Mouse (Mus musculus) kidney, embryonic 16.5 days (tissue): ENCODE data around the gene Vmn2r20. TPM values are rescaled to one million over a fixed set of nuclear protein-coding genes. Genes with fewer than 3 reads are reported as not detected.
"Not testable (repeated sequence)": the region's sequence is repeated elsewhere in the genome, so short reads cannot be mapped to it uniquely, and the experiment has no call there.

Source experiments
- ATAC-seq: fragments of 200-750 bp; cut with Nextera tagmentation; 2 replicates; pipeline ENCODE4 v1.8.0; 2017; ENCODE audit warnings: moderate TSS enrichment; ENCODE audit not compliant: low FRiP score, low TSS enrichment
- H3K27ac ChIP-seq: fragments of 300-500 bp; sonication (generic); 2 replicates; pipeline ENCODE4 v1.5.1; 2014; ENCODE audit warnings: low read length
- H3K27me3 ChIP-seq: fragments of 300-500 bp; sonication (generic); 2 replicates; pipeline ENCODE4 v1.6.1; 2014; ENCODE audit warnings: low read length, control low read depth, mixed read lengths; ENCODE audit not compliant: insufficient read depth
- H3K36me3 ChIP-seq: fragments of 300-500 bp; sonication (generic); 2 replicates; pipeline ENCODE4 v1.6.1; 2014; ENCODE audit warnings: low read length, control low read depth, mixed read lengths; ENCODE audit not compliant: insufficient read depth
- H3K4me1 ChIP-seq: fragments of 300-500 bp; sonication (generic); 2 replicates; pipeline ENCODE4 v1.6.1; 2014; ENCODE audit warnings: low read length, control low read depth, mixed read lengths; ENCODE audit not compliant: insufficient read depth
- H3K4me2 ChIP-seq: fragments of 300-500 bp; sonication (generic); replicated peaks from 2 replicates; pipeline ENCODE4 v1.6.1; 2014; ENCODE audit warnings: low read depth, low read length
- H3K4me3 ChIP-seq: fragments of 300-500 bp; sonication (generic); 2 replicates; pipeline ENCODE4 v1.5.1; 2014; ENCODE audit warnings: mild to moderate bottlenecking, low read length
- H3K9ac ChIP-seq: fragments of 300-500 bp; sonication (generic); replicated peaks from 2 replicates; pipeline ENCODE4 v1.6.1; 2014; ENCODE audit warnings: low read length
- H3K9me3 ChIP-seq: fragments of 300-500 bp; sonication (generic); 2 replicates; pipeline ENCODE4 v1.6.1; 2016; ENCODE audit warnings: low read length, control low read depth
- WGBS: fragments of 180-500 bp; shearing (Covaris S2); extraction: QIAGEN DNeasy Blood & Tissue Kit; methylation state at CpG from one replicate; pipeline ENCODE4 v1.1.7; 2014; 5-methylcytosine and 5-hydroxymethylcytosine counted together
- polyA plus RNA-seq: library from polyadenylated mRNA; unstranded; fragments of >200 nt; fragmentation: Nextera tagmentation; extraction: Ambion mirVana; gene quantifications from 2 replicates; pipeline ENCODE4 v1.2.1, GENCODE M21; 2015

Vmn2r20 gene
- polyA plus RNA-seq = not detected in 2 replicates

GRCm38 (mm10) chr6:123418016-123418415, at the start of gene Vmn2r20:
Gene Vmn2r20, minus strand, starts transcription at chr6:123418116.
- not testable (repeated sequence) for H3K36me3 ChIP-seq, H3K4me3 ChIP-seq, H3K27me3 ChIP-seq, H3K27ac ChIP-seq, H3K9me3 ChIP-seq, H3K4me1 ChIP-seq, H3K4me2 ChIP-seq, ATAC-seq, H3K9ac ChIP-seq
- WGBS = no CpG with 5 or more reads among the region's 4 CpGs

- H3K4me1 ChIP-seq = not testable (repeated sequence)
Observed at GRCm38 (mm10) chr6:123424413-123424812, 6.5 kb upstream of the Vmn2r20 start.

GRCm38 (mm10) chr6:123406918-123407665, 10.8 kb downstream of the Vmn2r20 start:
- H3K4me2 ChIP-seq, H3K36me3 ChIP-seq, H3K4me3 ChIP-seq, H3K4me1 ChIP-seq, H3K27me3 ChIP-seq, H3K9ac ChIP-seq, ATAC-seq, H3K27ac ChIP-seq, H3K9me3 ChIP-seq: not testable (repeated sequence)
- no CpG with 5 or more reads among the region's 8 CpGs for WGBS

More at GRCm38 (mm10) chr6:123424413-123424812, 6.5 kb upstream of the Vmn2r20 start:
- H3K4me3 ChIP-seq, ATAC-seq, H3K27me3 ChIP-seq, H3K4me2 ChIP-seq, H3K9ac ChIP-seq, H3K36me3 ChIP-seq, H3K27ac ChIP-seq, H3K9me3 ChIP-seq: not testable (repeated sequence)
- whole genome bisulfite sequencing = no CpG with 5 or more reads among the region's 1 CpGs

- not testable (repeated sequence) for H3K27ac ChIP-seq, H3K4me1 ChIP-seq, H3K4me3 ChIP-seq, H3K9ac ChIP-seq, H3K27me3 ChIP-seq, H3K4me2 ChIP-seq, H3K36me3 ChIP-seq, H3K9me3 ChIP-seq, ATAC-seq
Observed at GRCm38 (mm10) chr6:123388824-123389223, 29.1 kb downstream of the Vmn2r20 start.

GRCm38 (mm10) chr6:123346141-123346540, 71.8 kb downstream of the Vmn2r20 start:
- H3K4me2 ChIP-seq = no peak overlapping the region
- H3K9ac ChIP-seq = no peak overlapping the region
- H3K9me3 ChIP-seq = no peaks in the 10 kb centered on the region
- H3K36me3 ChIP-seq = no peaks in the 10 kb centered on the region
- no peaks in the 10 kb centered on the region for H3K4me1 ChIP-seq
- no peak overlapping the region for H3K27ac ChIP-seq
- no peak overlapping the region for H3K4me3 ChIP-seq
- 95% methylated on average over 1 of the region's 1 CpGs for WGBS
- no peak for ATAC-seq
- no peaks in the 10 kb centered on the region for H3K27me3 ChIP-seq

- ATAC-seq = peak; percentile 35; the same call in 1 of the 2 replicates
- H3K4me2 ChIP-seq = no peak overlapping the region
Observed at GRCm38 (mm10) chr6:123340093-123340492, 77.8 kb downstream of the Vmn2r20 start.

GRCm38 (mm10) chr6:123332503-123332902, 85.4 kb downstream of the Vmn2r20 start:
- 52% methylated on average over 2 of the region's 2 CpGs for WGBS
- ATAC-seq = no peak
- Histone ChIP-seq H3K9me3 (0 out of 2 replicates have a peak, but pooled peaks cover 3% of the 10 kb centered on the region), H3K27ac (no peak overlapping the region), H3K9ac (no peak overlapping the region), H3K4me1 (no peaks in the 10 kb centered on the region), H3K27me3 (no peaks in the 10 kb centered on the region), H3K4me3 (no peak overlapping the region), H3K36me3 (no peaks in the 10 kb centered on the region), H3K4me2 (no peak overlapping the region)

More at GRCm38 (mm10) chr6:123340093-123340492, 77.8 kb downstream of the Vmn2r20 start:
- Histone ChIP-seq H3K36me3 (no peaks in the 10 kb centered on the region), H3K9me3 (no peaks in the 10 kb centered on the region), H3K9ac (no peak overlapping the region), H3K27me3 (no peaks in the 10 kb centered on the region), H3K27ac (no peak overlapping the region), H3K4me3 (no peak overlapping the region), H3K4me1 (no peaks in the 10 kb centered on the region)

Other genes with a start within 250 kb of the Vmn2r20 start
- gene Clec4b2, start 245.2 kb downstream of the Vmn2r20 start, polyA plus RNA-seq = not detected in 2 replicates
- 2.0 and 3.7 TPM in 2 replicates for gene Clec4n, start 188.3 kb downstream of the Vmn2r20 start, polyA plus RNA-seq
- 0.13 TPM in 1 of 2 replicates, not detected in the other for gene Clec4d, start 156.0 kb downstream of the Vmn2r20 start, polyA plus RNA-seq
- 0.06 and 0.19 TPM in 2 replicates for gene Clec4e, start 128.2 kb downstream of the Vmn2r20 start, polyA plus RNA-seq
- gene Vmn2r19, start 109.8 kb downstream of the Vmn2r20 start, polyA plus RNA-seq = not detected in 2 replicates
- not detected in 2 replicates for gene Vmn2r21, start 115.3 kb upstream of the Vmn2r20 start, polyA plus RNA-seq
- not detected in 2 replicates for gene Vmn2r22, start 232.6 kb upstream of the Vmn2r20 start, polyA plus RNA-seq